Mouse (Mus musculus) lung, embryonic 15.5 days (tissue): ENCODE measurements around the gene Itgae. TPM values are rescaled to one million over a fixed set of nuclear protein-coding genes. Genes with fewer than 3 reads are reported as not detected.

Source experiments
- ATAC-seq: fragments of 200-750 bp; cut with Nextera tagmentation; 2 replicates; pipeline ENCODE4 v1.8.0; 2017; ENCODE audit warnings: moderate number of reproducible peaks, borderline replicate concordance; ENCODE audit not compliant: low FRiP score, low TSS enrichment; ENCODE audit errors: extremely low read depth
- H3K27ac ChIP-seq: fragments of 300-500 bp; sonication (generic); 2 replicates; pipeline ENCODE4 v1.5.1; 2015; ENCODE audit warnings: moderate library complexity, mild to moderate bottlenecking, inconsistent platforms
- H3K27me3 ChIP-seq: fragments of 300-500 bp; sonication (generic); 2 replicates; pipeline ENCODE4 v1.6.1; 2015; ENCODE audit warnings: inconsistent platforms
- H3K36me3 ChIP-seq: fragments of 300-500 bp; sonication (generic); 2 replicates; pipeline ENCODE4 v1.6.1; 2015; ENCODE audit warnings: inconsistent platforms
- H3K4me1 ChIP-seq: fragments of 300-500 bp; sonication (generic); 2 replicates; pipeline ENCODE4 v1.6.1; 2015; ENCODE audit warnings: inconsistent platforms
- H3K4me2 ChIP-seq: fragments of 300-500 bp; sonication (generic); 2 replicates; pipeline ENCODE4 v1.6.1; 2015; ENCODE audit warnings: inconsistent platforms, mild to moderate bottlenecking, moderate library complexity
- H3K4me3 ChIP-seq: fragments of 300-500 bp; sonication (generic); 2 replicates; pipeline ENCODE4 v1.5.1; 2015; ENCODE audit warnings: mild to moderate bottlenecking, inconsistent platforms
- H3K9ac ChIP-seq: fragments of 300-500 bp; sonication (generic); 2 replicates; pipeline ENCODE4 v1.6.1; 2015; ENCODE audit warnings: inconsistent platforms
- H3K9me3 ChIP-seq: fragments of 300-500 bp; sonication (generic); 2 replicates; pipeline ENCODE4 v1.6.1; 2016; ENCODE audit warnings: inconsistent platforms
- WGBS: fragments of 180-500 bp; shearing (Covaris S2); methylation state at CpG from one replicate; pipeline ENCODE4 v1.1.7; 2015; 5-methylcytosine and 5-hydroxymethylcytosine counted together
- polyA plus RNA-seq: library from polyadenylated mRNA; unstranded; fragments of >200 nt; fragmentation: Nextera tagmentation; extraction: Ambion mirVana; gene quantifications from 2 replicates; pipeline ENCODE4 v1.2.1, GENCODE M21; 2015

The Itgae gene
- polyA plus RNA-seq, 1 experiment from 2014 or later = 1.2 TPM

DNA sequence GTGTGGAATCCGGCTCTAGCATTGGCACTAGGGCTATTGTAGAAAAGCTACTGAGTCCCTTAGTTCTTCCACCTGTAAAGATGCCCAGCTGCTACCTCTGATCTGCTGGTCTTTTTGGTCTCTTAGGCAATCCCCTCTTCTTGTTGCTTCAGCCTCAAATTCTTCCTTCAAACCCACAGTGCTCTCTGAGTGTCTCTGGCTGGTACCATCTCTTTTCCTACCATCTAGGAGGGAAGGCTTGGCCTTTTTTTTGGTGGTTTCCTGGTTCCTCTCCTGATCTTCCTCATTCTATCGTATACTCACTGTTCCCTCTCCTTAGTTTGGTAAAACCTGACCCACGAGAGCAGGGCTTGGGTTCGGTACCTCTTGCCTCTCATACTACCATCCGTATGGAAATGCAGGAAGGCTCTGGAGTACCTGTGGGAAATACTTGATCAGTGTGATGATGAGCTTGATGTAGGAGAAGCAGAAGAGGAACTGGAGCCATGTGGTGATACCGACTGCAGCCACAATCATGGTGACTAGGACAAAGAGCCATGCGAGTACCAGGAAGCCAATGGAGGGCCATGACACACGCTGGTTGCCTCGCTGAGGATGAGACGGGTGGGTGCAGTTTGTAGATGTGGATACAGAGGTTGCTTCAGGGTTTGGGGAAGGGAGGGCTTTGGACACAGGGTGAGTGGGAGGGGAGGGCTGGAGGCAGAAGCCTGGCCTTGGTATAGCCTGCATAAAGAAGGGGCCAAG, 95.7 kb downstream of the Itgae start:
- Histone ChIP-seq H3K27ac (no peak overlapping the region), H3K4me2 (no peak overlapping the region), H3K27me3 (no peaks in the 10 kb centered on the region), H3K36me3 (peaks cover 29% of the 10 kb centered on the region), H3K9ac (no peak overlapping the region), H3K9me3 (no peaks in the 10 kb centered on the region), H3K4me3 (no peak overlapping the region), H3K4me1 (no peaks in the 10 kb centered on the region)
- no peak for ATAC-seq
- 87% methylated on average over 10 of the region's 10 CpGs for WGBS

DNA sequence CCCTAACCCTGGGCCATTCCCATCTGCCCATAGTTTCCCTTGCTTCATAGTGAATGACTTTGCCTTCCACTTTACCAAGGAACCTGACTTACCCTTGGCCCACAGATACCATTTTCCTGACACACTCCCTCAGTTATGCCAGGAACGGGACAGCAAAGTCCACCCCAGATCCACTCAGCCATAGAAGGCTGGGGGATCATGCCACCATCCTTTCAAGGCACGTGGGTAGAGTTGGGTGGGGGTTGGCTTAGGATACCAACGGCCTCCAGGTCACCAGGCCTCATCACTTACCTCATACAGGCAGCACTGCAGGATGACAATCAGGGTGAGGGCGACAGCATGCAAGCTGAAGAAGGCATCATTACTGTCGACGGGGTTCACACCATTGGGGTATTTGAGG, 96.8 kb downstream of the Itgae start:
- no peak overlapping the region for H3K27ac ChIP-seq
- no peaks in the 10 kb centered on the region for H3K4me1 ChIP-seq
- peaks cover 25% of the 10 kb centered on the region for H3K36me3 ChIP-seq
- no peak; the same call in 1 of the 2 replicates for ATAC-seq
- H3K9ac ChIP-seq = no peak overlapping the region
- no peak overlapping the region for H3K4me3 ChIP-seq
- 84% methylated on average over 6 of the region's 6 CpGs for WGBS
- H3K4me2 ChIP-seq = no peak overlapping the region
- no peaks in the 10 kb centered on the region for H3K27me3 ChIP-seq
- H3K9me3 ChIP-seq = no peaks in the 10 kb centered on the region

DNA sequence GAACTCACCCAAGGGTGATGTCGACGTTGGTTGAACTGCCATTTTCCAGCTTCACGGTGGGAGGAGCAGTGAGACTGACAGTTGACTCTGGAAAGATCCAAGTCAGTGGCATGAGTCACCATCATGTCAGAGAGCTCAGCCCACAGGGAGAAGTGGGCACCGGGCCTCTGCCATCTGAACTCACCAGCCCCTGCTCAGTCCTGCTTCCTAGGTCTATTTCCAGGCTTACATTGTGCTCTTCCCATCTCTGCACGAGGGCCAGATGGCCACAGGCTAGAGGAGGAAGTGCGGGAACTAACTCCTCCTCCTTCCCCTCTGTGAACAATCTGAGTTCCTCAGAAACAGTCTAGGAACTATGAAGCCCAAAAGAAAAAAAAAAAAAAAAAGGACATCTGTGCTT, 102.7 kb downstream of the Itgae start:
- H3K4me1 ChIP-seq = 0 out of 2 replicates have a peak, but pooled peaks cover 2% of the 10 kb centered on the region
- 61% methylated on average over 6 of the region's 6 CpGs for WGBS
- ATAC-seq = no peak
- no peak overlapping the region for H3K9ac ChIP-seq
- no peak overlapping the region for H3K27ac ChIP-seq
- no peaks in the 10 kb centered on the region for H3K9me3 ChIP-seq
- no peak overlapping the region for H3K4me3 ChIP-seq
- no peaks in the 10 kb centered on the region for H3K36me3 ChIP-seq
- no peaks in the 10 kb centered on the region for H3K27me3 ChIP-seq
- H3K4me2 ChIP-seq = no peak overlapping the region

DNA sequence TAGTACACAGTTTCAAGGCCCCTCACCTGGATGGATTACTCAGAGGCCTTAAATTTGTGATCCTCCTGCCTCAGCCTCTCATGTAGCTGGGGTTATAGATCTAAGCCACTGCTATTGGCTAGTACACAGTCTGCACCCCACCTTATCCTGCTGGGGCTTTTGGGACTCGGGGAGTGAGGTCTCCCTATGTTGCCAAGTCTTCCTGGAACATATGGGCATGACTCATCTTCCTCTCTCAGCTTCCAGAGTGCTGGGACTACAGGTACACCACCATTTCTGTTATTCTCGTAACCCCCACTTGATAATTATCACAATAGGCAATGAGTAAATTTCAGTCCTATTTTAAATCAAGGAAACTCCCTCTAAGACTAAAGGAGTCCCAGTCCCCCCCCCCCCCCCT, 104.1 kb downstream of the Itgae start:
- H3K27ac ChIP-seq = no peak overlapping the region
- H3K9me3 ChIP-seq = no peaks in the 10 kb centered on the region
- no peak overlapping the region for H3K4me2 ChIP-seq
- H3K9ac ChIP-seq = no peak overlapping the region
- no peaks in the 10 kb centered on the region for H3K36me3 ChIP-seq
- H3K4me3 ChIP-seq = no peak overlapping the region
- H3K27me3 ChIP-seq = no peaks in the 10 kb centered on the region
- ATAC-seq = no peak
- WGBS = 62% methylated on average over 2 of the region's 2 CpGs
- H3K4me1 ChIP-seq = peaks cover 8% of the 10 kb centered on the region; the same call in 1 of the 2 replicates

Other genes starting within 250 kb of the Itgae start
- 13.9 and 16.2 TPM in 2 replicates for gene Atp2a3, start 129.4 kb upstream of the Itgae start, polyA plus RNA-seq
- 1.6 and 2.2 TPM in 2 replicates for gene P2rx1, start 91.5 kb upstream of the Itgae start, polyA plus RNA-seq
- 7.7 and 7.8 TPM in 2 replicates for gene Camkk1, start 71.6 kb upstream of the Itgae start, polyA plus RNA-seq
- 11.0 and 12.5 TPM in 2 replicates for gene Ncbp3, start 42.8 kb upstream of the Itgae start, polyA plus RNA-seq
- 20.7 and 21.0 TPM in 2 replicates for gene Haspin, start 47.7 kb downstream of the Itgae start, polyA plus RNA-seq
- gene P2rx5, start 69.8 kb downstream of the Itgae start, polyA plus RNA-seq = 0.21 and 0.25 TPM in 2 replicates
- gene Emc6, start 86.5 kb downstream of the Itgae start, polyA plus RNA-seq = 119 and 126 TPM in 2 replicates
- gene Tax1bp3, start 86.5 kb downstream of the Itgae start, polyA plus RNA-seq = 270 and 276 TPM in 2 replicates
- 12.8 and 13.5 TPM in 2 replicates for gene Ctns, start 108.5 kb downstream of the Itgae start, polyA plus RNA-seq
- 1.6 TPM in 2 replicates for gene Shpk, start 108.9 kb downstream of the Itgae start, polyA plus RNA-seq
- gene Trpv1, start 143.7 kb downstream of the Itgae start, polyA plus RNA-seq = 0.09 TPM in 1 of 2 replicates, not detected in the other
- gene Trpv3, start 176.8 kb downstream of the Itgae start, polyA plus RNA-seq = 0.03 and 0.10 TPM in 2 replicates
- 1.3 and 1.4 TPM in 2 replicates for gene Aspa, start 239.0 kb downstream of the Itgae start, polyA plus RNA-seq
- 0.05 TPM in 1 of 2 replicates, not detected in the other for gene Gm49340, start 239.2 kb downstream of the Itgae start, polyA plus RNA-seq
- not detected in 2 replicates for gene Spata22, start 239.2 kb downstream of the Itgae start, polyA plus RNA-seq